8 mouse cellular contexts compared by ENCODE assay signal in genomic region chr16:30389210-30389684, GRCm38 (mm10). TPM values are rescaled to one million over a fixed set of nuclear protein-coding genes. Genes with fewer than 3 reads are reported as not detected.
DNase-seq lines count a peak whose midpoint lies in the region; ATAC-seq and TF ChIP-seq lines count a peak whose summit lies in the region.

No protein-coding gene starts in this region.

- peak overlapping the region; percentile 91 for H3K9ac ChIP-seq in forebrain, embryonic 14.5 days (ENCODE audit: low read length)
- peak overlapping the region; percentile 83 for H3K9ac ChIP-seq in intestine, embryonic 14.5 days (ENCODE audit: low read length)
- H3K9ac ChIP-seq in liver, embryonic 13.5 days: peak overlapping the region; percentile 97
- peak overlapping the region; percentile 96 for H3K9ac ChIP-seq in stomach, embryonic 16.5 days (ENCODE audit: low read length)

- 0 out of 2 replicates have a peak, but pooled peaks cover 7% of the 10 kb centered on the region for H3K36me3 ChIP-seq in forebrain, embryonic 14.5 days (ENCODE audit: control insufficient read depth, insufficient read depth, low read length)
- peaks cover 12% of the 10 kb centered on the region; the same call in 1 of the 2 replicates for H3K36me3 ChIP-seq in intestine, embryonic 14.5 days (ENCODE audit: control insufficient read depth, insufficient read depth, low read length)
- H3K36me3 ChIP-seq in liver, embryonic 13.5 days: peaks cover 14% of the 10 kb centered on the region
- H3K36me3 ChIP-seq in myocyte (ENCODE audit: control insufficient read depth, insufficient read depth): peaks cover 18% of the 10 kb centered on the region
- no peaks in the 10 kb centered on the region for H3K36me3 ChIP-seq in stomach, embryonic 16.5 days (ENCODE audit: control insufficient read depth, insufficient read depth, low read length)

- peak overlapping the region; percentile 87 for H3K27ac ChIP-seq in layer of hippocampus, adult 2 months
- peak overlapping the region; percentile 63 for H3K27ac ChIP-seq in forebrain, embryonic 14.5 days (ENCODE audit: low read depth, low read length)
- peak overlapping the region; percentile 83 for H3K27ac ChIP-seq in intestine, embryonic 14.5 days (ENCODE audit: low read depth)
- H3K27ac ChIP-seq in liver, embryonic 13.5 days: peak overlapping the region; percentile 95
- H3K27ac ChIP-seq in stomach, embryonic 16.5 days (ENCODE audit: low read length): peak overlapping the region; percentile 91

- no peaks in the 10 kb centered on the region for H3K27me3 ChIP-seq in forebrain, embryonic 14.5 days (replicated peaks; ENCODE audit: control insufficient read depth, insufficient read depth, low read length)
- no peaks in the 10 kb centered on the region for H3K27me3 ChIP-seq in intestine, embryonic 14.5 days (replicated peaks; ENCODE audit: control insufficient read depth, insufficient read depth, low read length)
- H3K27me3 ChIP-seq in liver, embryonic 13.5 days: no peaks in the 10 kb centered on the region
- H3K27me3 ChIP-seq in myocyte (ENCODE audit: control insufficient read depth, insufficient read depth, insufficient read length): no peaks in the 10 kb centered on the region
- no peaks in the 10 kb centered on the region for H3K27me3 ChIP-seq in stomach, embryonic 16.5 days (ENCODE audit: control insufficient read depth, insufficient read depth, low read length)

- peak in 1 of 2 experiments; percentile 12 for DNase-seq in layer of hippocampus, adult 2 months (ENCODE audit: low spot score in 2 of 2)
- DNase-seq in layer of hippocampus, postnatal 14 days (ENCODE audit: low spot score in 2 of 2): no peak
- peak; percentile 49 for DNase-seq in c-Kit-positive CD71-positive TER-119-negative erythroid progenitor cells, embryonic 14.5 days (ENCODE audit: low read depth)
- DNase-seq in forebrain, embryonic 14.5 days (ENCODE audit: low spot score): peak; percentile 52
- no peak for DNase-seq in intestine, embryonic 14.5 days (ENCODE audit: low spot score)
- DNase-seq in liver, embryonic 13.5 days: peak; percentile 50

- peak overlapping the region; percentile 83 for H3K4me2 ChIP-seq in forebrain, embryonic 14.5 days (ENCODE audit: low read length)
- peak overlapping the region; percentile 93 for H3K4me2 ChIP-seq in intestine, embryonic 14.5 days (ENCODE audit: low read length)
- peak overlapping the region; percentile 96 for H3K4me2 ChIP-seq in liver, embryonic 13.5 days
- H3K4me2 ChIP-seq in myocyte (ENCODE audit: low read depth): peak overlapping the region; percentile 100
- peak overlapping the region; percentile 95 for H3K4me2 ChIP-seq in stomach, embryonic 16.5 days (ENCODE audit: low read depth, low read length)

- no peak for TF ChIP-seq CTCF in layer of hippocampus, adult 2 months (conservative IDR thresholded peaks at IDR 0.05)

- peak overlapping the region; percentile 80 for H3K4me3 ChIP-seq in layer of hippocampus, adult 2 months
- H3K4me3 ChIP-seq in forebrain, embryonic 14.5 days (ENCODE audit: low read depth, low read length): peak overlapping the region; percentile 95
- peak overlapping the region; percentile 86 for H3K4me3 ChIP-seq in intestine, embryonic 14.5 days (ENCODE audit: low read depth, low read length)
- peak overlapping the region; percentile 94 for H3K4me3 ChIP-seq in liver, embryonic 13.5 days (replicated peaks)
- H3K4me3 ChIP-seq in myocyte: peak overlapping the region; percentile 42
- peak overlapping the region; percentile 93 for H3K4me3 ChIP-seq in stomach, embryonic 16.5 days (replicated peaks; ENCODE audit: low read length)

- 5% methylated on average over 17 of the region's 17 CpGs for WGBS in forebrain, embryonic 14.5 days
- 6% methylated on average over 17 of the region's 17 CpGs for WGBS in intestine, embryonic 14.5 days
- 4% methylated on average over 17 of the region's 17 CpGs for WGBS in liver, embryonic 13.5 days (ENCODE audit: insufficient replicate concordance)
- WGBS in stomach, embryonic 16.5 days: 4% methylated on average over 17 of the region's 17 CpGs

- peaks cover 16% of the 10 kb centered on the region; the same call in 1 of the 2 replicates for H3K4me1 ChIP-seq in forebrain, embryonic 14.5 days (ENCODE audit: control insufficient read depth, insufficient read depth, low read length)
- peaks cover 21% of the 10 kb centered on the region for H3K4me1 ChIP-seq in intestine, embryonic 14.5 days (replicated peaks; ENCODE audit: control insufficient read depth, insufficient read depth, low read length)
- H3K4me1 ChIP-seq in liver, embryonic 13.5 days (replicated peaks): peaks cover 53% of the 10 kb centered on the region
- H3K4me1 ChIP-seq in stomach, embryonic 16.5 days (ENCODE audit: control insufficient read depth, insufficient read depth, low read length): peaks cover 16% of the 10 kb centered on the region

- H3ac ChIP-seq in myocyte (ENCODE audit: control insufficient read depth, insufficient read length): peak overlapping the region; percentile 97

- H3K9me3 ChIP-seq in forebrain, embryonic 14.5 days (replicated peaks; ENCODE audit: control insufficient read depth, low read length): no peaks in the 10 kb centered on the region; the same call in 1 of the 2 replicates
- H3K9me3 ChIP-seq in intestine, embryonic 14.5 days (ENCODE audit: control insufficient read depth, low read length): peaks cover 5% of the 10 kb centered on the region; the same call in 1 of the 2 replicates
- no peaks in the 10 kb centered on the region for H3K9me3 ChIP-seq in liver, embryonic 13.5 days (replicated peaks)
- no peaks in the 10 kb centered on the region for H3K9me3 ChIP-seq in stomach, embryonic 16.5 days (replicated peaks; ENCODE audit: control insufficient read depth, low read length)

- no peak for TF ChIP-seq POLR2A in myocyte (IDR thresholded peaks at IDR 0.05; ENCODE audit: insufficient read length, low read depth)

- no peak; the same call in 1 of the 2 replicates for ATAC-seq in forebrain, embryonic 14.5 days
- ATAC-seq in intestine, embryonic 14.5 days (replicated peaks; ENCODE audit: low FRiP score, low TSS enrichment, low read depth): peak; percentile 24; the same call in 1 of the 2 replicates
- ATAC-seq in liver, embryonic 13.5 days (ENCODE audit: low read depth): peak; percentile 26
- no peak for ATAC-seq in stomach, embryonic 16.5 days (ENCODE audit: insufficient read depth, low FRiP score)

- H3K79me2 ChIP-seq in myocyte (ENCODE audit: control insufficient read depth, insufficient read depth): peaks cover 38% of the 10 kb centered on the region

TF ChIP-seq in myocyte, 11 proteins besides CTCF, POLR2A, EP300 and RAD21:
- TF ChIP-seq MAX (IDR thresholded peaks at IDR 0.05; ENCODE audit: low read depth) (no peak), REST (IDR thresholded peaks at IDR 0.05; ENCODE audit: insufficient read depth, insufficient read length) (no peak), USF1 (IDR thresholded peaks at IDR 0.05; ENCODE audit: low read depth) (no peak), MYOD1 (IDR thresholded peaks at IDR 0.05; ENCODE audit: control insufficient read depth in 1 of 3, insufficient read length in 2 of 3, low read depth in 2 of 3) (peak in 1 of 3 experiments; percentile 63)

RNA-seq across cellular contexts. Expression of gene Atp13a3, which starts 16.5 kb away (rescaled TPM):
- total RNA-seq in layer of hippocampus, adult 2 months (2021): 10 to 100 TPM; 68.2 to 72.4 TPM
- 10 to 100 TPM; 65.0 to 70.9 TPM for total RNA-seq in layer of hippocampus, postnatal 14 days (2021)
- 7.3 and 7.4 TPM in 2 replicates for polyA plus RNA-seq in forebrain, embryonic 14.5 days (2014; fragmentation: Nextera tagmentation; extraction: Ambion mirVana)
- polyA plus RNA-seq in intestine, embryonic 14.5 days (2014; fragmentation: Nextera tagmentation; extraction: Ambion mirVana): 23.5 and 28.3 TPM in 2 replicates
- polyA plus RNA-seq in liver, embryonic 13.5 days (2015; fragmentation: Nextera tagmentation; extraction: Ambion mirVana): 7.6 and 8.6 TPM in 2 replicates
- 53.4 TPM for polyA plus RNA-seq in myocyte (2012; fragmentation: generic; extraction: Trizol)
- polyA plus RNA-seq in stomach, embryonic 16.5 days (2015; fragmentation: Nextera tagmentation; extraction: Ambion mirVana): 9.1 and 12.0 TPM in 2 replicates

Comparison
In these comparisons a context has a peak if more than half of its experiments do, and no peak if none do; other contexts are left out.
1. DNase-seq: peak in c-Kit-positive CD71-positive TER-119-negative erythroid progenitor cells, embryonic 14.5 days (single experiment), forebrain, embryonic 14.5 days (single experiment) and liver, embryonic 13.5 days (single experiment); none in layer of hippocampus, postnatal 14 days (0 of 2) and intestine, embryonic 14.5 days (single experiment).
2. H3K4me3 ChIP-seq: peak in every context shown above with its lines; median percentile 95 in forebrain, embryonic 14.5 days; 94 in liver, embryonic 13.5 days; 93 in stomach, embryonic 16.5 days; 86 in intestine, embryonic 14.5 days; 80 in layer of hippocampus, adult 2 months; 42 in myocyte.
3. ATAC-seq: peak in intestine, embryonic 14.5 days (single experiment) and liver, embryonic 13.5 days (single experiment); none in forebrain, embryonic 14.5 days (single experiment) and stomach, embryonic 16.5 days (single experiment).
4. Peak in every context shown above with its lines, with median percentiles within 50 percentile points of each other: H3K27ac ChIP-seq, H3K4me2 ChIP-seq and H3K9ac ChIP-seq.